Mouse (Mus musculus) embryonic facial prominence, embryonic 14.5 days (tissue): ENCODE data around the gene Wnk3. TPM values are rescaled to one million over a fixed set of nuclear protein-coding genes. Genes with fewer than 3 reads are reported as not detected.

Experiments used
- ATAC-seq: fragments of 200-750 bp; cut with Nextera tagmentation; 2 replicates; pipeline ENCODE4 v1.8.0; 2017; ENCODE audit warnings: low read depth, moderate number of reproducible peaks, moderate TSS enrichment
- DNase-seq: peaks from one replicate; pipeline ENCODE4 v3.0.0-alpha.2; 2015; ENCODE audit warnings: low spot score
- H3K27ac ChIP-seq: fragments of 300-500 bp; sonication (generic); replicated peaks from 2 replicates; pipeline ENCODE4 v1.5.1; 2014; ENCODE audit warnings: low read depth, mild to moderate bottlenecking, low read length, moderate library complexity
- H3K27me3 ChIP-seq: fragments of 300-500 bp; sonication (generic); replicated peaks from 2 replicates; pipeline ENCODE4 v1.6.1; 2014; ENCODE audit warnings: low read length; ENCODE audit not compliant: control insufficient read depth, insufficient read depth
- H3K36me3 ChIP-seq: fragments of 300-500 bp; sonication (generic); 2 replicates; pipeline ENCODE4 v1.6.1; 2014; ENCODE audit warnings: low read length, mixed read lengths; ENCODE audit not compliant: control insufficient read depth, insufficient read depth
- H3K4me1 ChIP-seq: fragments of 300-500 bp; sonication (generic); 2 replicates; pipeline ENCODE4 v1.6.1; 2014; ENCODE audit warnings: antibody characterized with exemption, low read length; ENCODE audit not compliant: control insufficient read depth, insufficient read depth
- H3K4me2 ChIP-seq: fragments of 300-500 bp; sonication (generic); 2 replicates; pipeline ENCODE4 v1.6.1; 2014; ENCODE audit warnings: low read depth, mild to moderate bottlenecking, low read length, moderate library complexity, mixed read lengths
- H3K4me3 ChIP-seq: fragments of 300-500 bp; sonication (generic); 2 replicates; pipeline ENCODE4 v1.5.1; 2014; ENCODE audit warnings: low read depth, mild to moderate bottlenecking, low read length
- H3K9ac ChIP-seq: fragments of 300-500 bp; sonication (generic); 2 replicates; pipeline ENCODE4 v1.6.1; 2014; ENCODE audit warnings: low read depth, mild to moderate bottlenecking, low read length, moderate library complexity, mixed read lengths
- H3K9me3 ChIP-seq: fragments of 300-500 bp; sonication (generic); 2 replicates; pipeline ENCODE4 v1.6.1; 2016; ENCODE audit warnings: low read length; ENCODE audit not compliant: control insufficient read depth
- WGBS: fragments of 180-500 bp; shearing (Covaris S2); extraction: QIAGEN DNeasy Blood & Tissue Kit; methylation state at CpG from one replicate; pipeline ENCODE4 v1.1.7; 2014; 5-methylcytosine and 5-hydroxymethylcytosine counted together
- polyA plus RNA-seq: library from polyadenylated mRNA; unstranded; fragments of >200 nt; fragmentation: Nextera tagmentation; extraction: Ambion mirVana; gene quantifications from 2 replicates; pipeline ENCODE4 v1.2.1, GENCODE M21; 2014

Gene Wnk3
- polyA plus RNA-seq, 1 experiment from 2014 or later, result 2.7 TPM

DNA sequence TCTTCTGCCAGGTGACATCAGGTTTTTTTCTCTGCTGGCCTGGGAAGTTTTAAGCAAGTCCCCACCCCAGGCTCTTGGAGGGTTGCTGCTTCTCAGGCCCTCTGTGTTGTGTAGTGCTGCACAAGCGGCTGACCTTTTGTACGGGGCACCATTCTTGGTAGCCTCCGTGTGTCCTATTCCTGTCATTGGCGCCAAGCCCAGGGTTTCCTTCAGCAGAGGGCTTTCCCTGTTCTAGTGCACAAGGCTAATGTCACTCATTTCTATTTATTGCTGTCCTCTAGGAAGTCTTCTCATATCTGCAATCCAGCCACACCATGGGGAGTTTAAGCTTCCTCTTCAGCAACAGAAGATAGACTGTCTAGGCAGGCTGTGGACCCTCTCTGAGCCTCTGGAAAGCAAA is 139.9 kb downstream of the Wnk3 start:
- no peak overlapping the region for H3K9ac ChIP-seq
- WGBS, result 83% methylated on average over 4 of the region's 4 CpGs
- DNase-seq, result no peak
- no peaks in the 10 kb centered on the region for H3K36me3 ChIP-seq
- H3K4me3 ChIP-seq, result no peak overlapping the region
- no peak overlapping the region for H3K4me2 ChIP-seq
- H3K9me3 ChIP-seq, result no peaks in the 10 kb centered on the region
- ATAC-seq, result no peak
- no peaks in the 10 kb centered on the region for H3K4me1 ChIP-seq
- H3K27me3 ChIP-seq, result peaks cover 7% of the 10 kb centered on the region; the same call in 1 of the 2 replicates
- H3K27ac ChIP-seq, result no peak overlapping the region

DNA sequence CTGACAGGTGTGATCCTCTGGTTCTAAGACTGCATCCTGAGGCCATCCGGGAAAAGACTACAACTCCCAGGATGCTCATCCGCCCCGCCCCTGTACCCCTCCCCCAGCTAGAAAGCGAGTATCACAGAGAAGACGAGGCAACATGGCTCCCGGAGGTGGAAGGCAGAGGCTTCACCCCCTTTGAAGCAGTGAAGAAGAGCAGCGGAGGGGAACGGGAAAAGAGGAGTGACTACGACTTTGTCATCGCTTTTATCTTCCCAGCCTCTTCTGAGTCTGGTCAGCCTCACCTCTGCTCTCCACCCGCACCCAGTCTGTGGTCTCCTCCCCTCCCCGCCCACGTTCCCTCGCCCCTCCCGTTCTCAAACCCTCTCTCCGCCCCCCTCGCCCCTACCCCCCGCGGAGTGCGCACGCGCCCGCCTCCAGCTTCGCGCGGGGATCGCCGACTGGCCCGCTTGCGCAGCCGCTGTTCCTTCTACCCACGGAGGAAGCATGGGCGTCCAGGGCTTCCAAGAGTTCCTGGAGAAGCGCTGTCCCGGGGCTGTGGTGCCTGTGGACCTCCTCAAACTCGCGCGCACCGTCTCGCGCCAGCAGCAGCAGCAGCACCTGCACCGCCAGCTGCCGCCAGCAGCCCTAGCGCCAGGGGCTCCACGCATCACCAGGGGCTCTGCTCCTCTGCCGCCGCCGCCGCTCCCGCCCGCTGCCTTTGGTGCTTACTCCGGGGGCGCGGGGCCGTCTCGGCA is 146.1 kb downstream of the Wnk3 start, which contains the start of gene Fam120c:
Fam120c (plus strand) TSS at position 415 of the 740 bp plus-strand sequence.
- peak; percentile 94 for ATAC-seq

DNA sequence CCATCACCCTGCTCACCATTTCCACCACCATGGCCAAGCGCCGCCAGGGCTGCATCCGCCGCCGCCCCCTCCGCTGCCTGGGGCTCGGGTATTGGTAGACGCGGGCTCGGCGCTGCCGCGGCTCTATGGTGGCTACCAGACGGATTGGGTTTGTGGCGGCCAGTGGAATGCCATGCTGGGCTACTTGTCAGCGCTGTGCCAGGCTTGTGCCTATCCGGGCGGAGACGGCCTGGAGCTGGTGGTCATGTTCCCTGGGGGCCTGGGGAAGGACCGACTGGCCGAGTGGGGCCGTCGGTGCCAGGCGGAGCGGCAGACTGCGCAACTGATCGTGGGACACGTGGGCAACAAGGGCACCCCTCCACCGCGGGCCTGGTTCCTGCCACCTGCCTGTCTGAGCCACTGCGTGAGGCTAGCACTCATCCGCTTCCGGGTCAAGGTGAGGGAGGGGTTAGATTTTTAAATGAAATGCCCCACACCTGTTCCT is 146.7 kb downstream of the Wnk3 start:
- Histone ChIP-seq H3K4me3 (peak overlapping the region; percentile 60), H3K4me2 (peak overlapping the region; percentile 68), H3K27me3 (peaks cover 4% of the 10 kb centered on the region; the same call in 1 of the 2 replicates), H3K4me1 (no peaks in the 10 kb centered on the region), H3K9ac (peak overlapping the region; percentile 72), H3K27ac (peak overlapping the region; percentile 80), H3K9me3 (no peaks in the 10 kb centered on the region), H3K36me3 (no peaks in the 10 kb centered on the region)
- peak; percentile 44 for ATAC-seq
- peak; percentile 13 for DNase-seq
- 22% methylated on average over 25 of the region's 33 CpGs for WGBS

More for the DNA sequence above, 146.1 kb downstream of the Wnk3 start, which contains the start of gene Fam120c:
- peaks cover 4% of the 10 kb centered on the region; the same call in 1 of the 2 replicates for H3K27me3 ChIP-seq
- peak; percentile 87 for DNase-seq
- peak within 1 kb of the TSS; percentile 80 for H3K27ac ChIP-seq
- no peaks in the 10 kb centered on the region for H3K9me3 ChIP-seq
- H3K9ac ChIP-seq, result peak within 1 kb of the TSS; percentile 72
- H3K4me3 ChIP-seq, result peak within 1 kb of the TSS; percentile 60
- H3K4me2 ChIP-seq, result peak within 1 kb of the TSS; percentile 68
- no peaks in the 10 kb centered on the region for H3K4me1 ChIP-seq
- WGBS, result 5% methylated on average over 24 of the region's 56 CpGs
- H3K36me3 ChIP-seq, result no peaks in the 10 kb centered on the region

DNA sequence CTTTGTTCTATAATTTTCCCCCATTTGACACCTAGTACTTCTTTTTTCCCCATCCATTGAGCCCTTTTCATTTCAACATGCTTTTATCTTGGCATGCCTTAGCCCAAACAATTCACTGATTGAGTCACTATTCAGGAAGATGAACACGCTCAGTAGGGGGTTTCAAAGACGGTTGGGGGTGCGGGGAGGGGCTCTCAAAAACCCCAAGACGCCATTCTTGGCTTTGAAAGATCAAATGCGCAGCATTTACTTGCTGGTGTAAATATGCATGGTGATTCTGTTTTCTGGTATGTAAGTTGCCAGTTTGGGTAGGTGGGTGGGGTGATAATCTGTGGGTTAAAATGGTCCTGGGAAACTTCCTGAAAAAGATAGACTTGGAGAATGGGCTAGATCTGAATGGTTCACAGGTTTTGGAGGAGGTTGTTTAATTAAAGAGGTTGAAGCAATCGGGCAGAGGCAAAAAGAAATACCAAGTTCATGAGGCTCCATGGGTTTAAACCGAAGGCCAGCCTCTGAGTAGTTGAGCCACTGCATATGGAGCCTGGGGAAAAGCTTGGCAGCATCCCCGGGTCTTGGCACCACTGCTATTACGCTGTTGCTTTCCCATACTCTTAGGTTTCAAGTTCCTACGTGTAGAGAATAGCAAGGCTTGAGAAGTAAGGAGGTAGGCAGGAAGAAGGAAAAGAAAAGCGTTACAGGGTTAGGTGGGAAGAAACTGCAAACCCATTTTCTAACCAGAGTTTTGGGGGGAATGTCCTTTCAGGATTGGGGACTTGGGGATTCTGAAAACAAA is 147.7 kb downstream of the Wnk3 start:
- DNase-seq (peak; percentile 43), ATAC-seq (no peak)
- Histone ChIP-seq H3K9ac (no peak overlapping the region), H3K9me3 (no peaks in the 10 kb centered on the region), H3K36me3 (no peaks in the 10 kb centered on the region), H3K4me3 (peak overlapping the region; percentile 60), H3K27me3 (peaks cover 4% of the 10 kb centered on the region; the same call in 1 of the 2 replicates), H3K4me2 (peak overlapping the region; percentile 68), H3K4me1 (no peaks in the 10 kb centered on the region), H3K27ac (0 out of 2 replicates have a peak overlapping the region, but pooled peaks have one; percentile 21)
- 32% methylated on average over 11 of the region's 11 CpGs for WGBS

DNA sequence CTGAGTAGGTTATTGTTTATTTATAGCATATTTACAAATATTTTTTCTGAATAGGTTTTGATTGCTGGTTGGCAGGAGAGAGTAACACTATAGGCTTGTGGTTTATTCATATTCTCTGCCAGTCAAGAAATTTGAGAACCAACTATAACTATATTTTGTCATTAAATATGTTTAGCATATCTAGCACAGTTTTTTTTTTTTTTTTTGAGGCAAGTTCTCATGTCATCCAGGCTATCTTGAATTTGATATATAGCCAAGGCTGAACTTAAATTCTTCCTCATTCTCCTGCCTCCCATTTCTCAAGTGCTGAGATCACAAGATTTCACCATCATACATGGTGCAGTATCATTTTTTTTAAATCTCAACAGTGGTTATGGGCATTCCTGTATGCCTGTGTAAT is 149.4 kb downstream of the Wnk3 start:
- Histone ChIP-seq H3K9me3 (no peaks in the 10 kb centered on the region), H3K27ac (no peak overlapping the region), H3K4me1 (no peaks in the 10 kb centered on the region), H3K27me3 (no peaks in the 10 kb centered on the region; the same call in 1 of the 2 replicates), H3K9ac (no peak overlapping the region), H3K36me3 (no peaks in the 10 kb centered on the region), H3K4me2 (no peak overlapping the region), H3K4me3 (no peak overlapping the region)
- DNase-seq, result no peak
- no peak for ATAC-seq

DNA sequence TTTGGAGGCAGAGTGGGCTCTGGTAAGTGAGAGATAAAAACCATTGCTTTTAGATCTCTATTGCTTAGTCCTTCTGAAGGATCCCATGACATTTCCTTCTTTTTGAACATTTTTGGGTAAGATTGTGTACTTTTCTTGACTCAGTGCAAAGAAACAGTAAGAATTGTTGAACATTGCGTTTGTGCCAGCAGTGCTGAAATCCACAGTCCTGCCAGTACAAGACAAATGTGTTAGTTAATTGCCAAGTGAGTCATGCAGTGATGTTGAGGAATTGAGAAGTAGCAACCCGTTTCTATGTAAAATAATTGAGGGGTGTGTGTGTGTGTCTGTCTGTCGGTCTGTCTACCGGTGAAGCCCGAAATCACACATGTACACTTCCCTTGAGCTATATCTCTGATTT is 151.4 kb downstream of the Wnk3 start:
- Histone ChIP-seq H3K4me1 (no peaks in the 10 kb centered on the region), H3K4me2 (no peak overlapping the region), H3K27ac (no peak overlapping the region), H3K27me3 (no peaks in the 10 kb centered on the region; the same call in 1 of the 2 replicates), H3K9ac (no peak overlapping the region), H3K36me3 (no peaks in the 10 kb centered on the region), H3K9me3 (no peaks in the 10 kb centered on the region), H3K4me3 (no peak overlapping the region)
- ATAC-seq (no peak), DNase-seq (no peak)
- WGBS, result 88% methylated on average over 5 of the region's 5 CpGs

Other genes with a start within 250 kb of the Wnk3 start
- gene Gnl3l, start 180.8 kb upstream of the Wnk3 start, polyA plus RNA-seq, result 24.0 and 24.7 TPM in 2 replicates
- 11.9 and 13.2 TPM in 2 replicates for gene Fgd1, start 151.9 kb upstream of the Wnk3 start, polyA plus RNA-seq
- gene Tsr2, start 101.5 kb upstream of the Wnk3 start, polyA plus RNA-seq, result 35.8 and 38.3 TPM in 2 replicates
- gene Fam120c, start 146.1 kb downstream of the Wnk3 start, polyA plus RNA-seq, result 6.0 and 6.2 TPM in 2 replicates